Mouse (Mus musculus) MEL (cell line): ENCODE data around the gene Gpx3. TPM values are rescaled to one million over a fixed set of nuclear protein-coding genes. Genes with fewer than 3 reads are reported as not detected.

ENCODE experiments used
- DNase-seq: peaks from one replicate; pipeline ENCODE4 v3.0.0; 2011; ENCODE audit warnings: low read depth, low spot score
- H3K27ac ChIP-seq: 2 replicates; pipeline ENCODE4 v1.5.1; 2012; ENCODE audit warnings: low read depth, mild to moderate bottlenecking, control low read depth, low read length, moderate library complexity; ENCODE audit not compliant: control insufficient read depth
- H3K27me3 ChIP-seq, 2 experiments: fragments of 150-350 bp in 1 of 2; sonication (generic) in 1 of 2; 2 replicates each; pipeline ENCODE4 v1.6.1; 2012; ENCODE audit warnings: low read length in 2 of 2, mild to moderate bottlenecking in 2 of 2, improper control_type of control experiment in 1 of 2, moderate library complexity in 1 of 2; ENCODE audit not compliant: insufficient read depth in 2 of 2, control insufficient read depth in 1 of 2
- H3K36me3 ChIP-seq, 2 experiments: 2 replicates each; pipeline ENCODE4 v1.6.1; 2012 to 2014; ENCODE audit warnings: low read length in 2 of 2, improper control_type of control experiment in 1 of 2, inconsistent platforms in 1 of 2, mild to moderate bottlenecking in 1 of 2; ENCODE audit not compliant: insufficient read depth in 2 of 2, control insufficient read depth in 1 of 2
- H3K4me1 ChIP-seq, 2 experiments: fragments of 150-350 bp in 1 of 2; sonication (generic) in 1 of 2; 2 replicates each; pipeline ENCODE4 v1.6.1; 2012; ENCODE audit warnings: low read length in 2 of 2, improper control_type of control experiment in 1 of 2, mild to moderate bottlenecking in 1 of 2; ENCODE audit not compliant: insufficient read depth in 2 of 2, control insufficient read depth in 1 of 2
- H3K4me3 ChIP-seq, 2 experiments: fragments of 150-350 bp in 1 of 2; sonication (generic) in 1 of 2; 2 replicates each; pipeline ENCODE4 v1.5.1; 2012; ENCODE audit warnings: low read depth in 2 of 2, low read length in 2 of 2, mild to moderate bottlenecking in 2 of 2, moderate library complexity in 2 of 2, control low read depth in 1 of 2, improper control_type of control experiment in 1 of 2; ENCODE audit not compliant: control insufficient read depth in 1 of 2, insufficient read depth in 1 of 2
- H3K79me2 ChIP-seq: 2 replicates; pipeline ENCODE4 v1.6.1; 2012; ENCODE audit warnings: mild to moderate bottlenecking, low read length, moderate library complexity; ENCODE audit not compliant: control insufficient read depth, poor library complexity, insufficient read depth
- H3K9ac ChIP-seq: 2 replicates; pipeline ENCODE4 v1.6.1; 2012; ENCODE audit warnings: low read depth, mild to moderate bottlenecking, control low read depth, low read length, moderate library complexity; ENCODE audit not compliant: control insufficient read depth, poor library complexity, severe bottlenecking
- H3K9me3 ChIP-seq: fragments of 150-350 bp; sonication (generic); replicated peaks from 2 replicates; pipeline ENCODE4 v1.6.1; 2012; ENCODE audit warnings: mild to moderate bottlenecking, low read length, improper control_type of control experiment, moderate library complexity; ENCODE audit not compliant: insufficient read depth
- BHLHE40 ChIP-seq: IDR thresholded peaks from 2 replicates; pipeline ENCODE4 v1.6.1; 2012; ENCODE audit warnings: low read depth, mild to moderate bottlenecking, inconsistent platforms, low read length, improper control_type of control experiment, borderline replicate concordance
- CHD1 ChIP-seq: IDR thresholded peaks from 2 replicates; pipeline ENCODE4 v1.6.1; 2012; ENCODE audit warnings: low read depth, mild to moderate bottlenecking, inconsistent platforms, low read length, improper control_type of control experiment
- CHD2 ChIP-seq: IDR thresholded peaks from 2 replicates; pipeline ENCODE4 v1.6.1; 2011; ENCODE audit warnings: low read length, improper control_type of control experiment
- GABPA ChIP-seq: IDR thresholded peaks from 2 replicates; pipeline ENCODE4 v1.6.1; 2012; ENCODE audit warnings: low read depth, mild to moderate bottlenecking, inconsistent platforms, low read length, improper control_type of control experiment, moderate library complexity
- GATA1 ChIP-seq: IDR thresholded peaks from 2 replicates; pipeline ENCODE4 v1.6.1; 2011; ENCODE audit warnings: low read depth, low read length, improper control_type of control experiment
- JUND ChIP-seq: IDR thresholded peaks from 2 replicates; pipeline ENCODE4 v1.6.1; 2011; ENCODE audit warnings: low read depth, mild to moderate bottlenecking, improper control_type of control experiment, low read length
- KAT2A ChIP-seq: conservative IDR thresholded peaks from 2 replicates; pipeline ENCODE4 v1.6.1; 2012; ENCODE audit warnings: low read depth, low read length, improper control_type of control experiment, inconsistent platforms
- MXI1 ChIP-seq: IDR thresholded peaks from 2 replicates; pipeline ENCODE4 v1.6.1; 2011; ENCODE audit warnings: mild to moderate bottlenecking, low read depth, low read length, improper control_type of control experiment
- MYB ChIP-seq: IDR thresholded peaks from 2 replicates; pipeline ENCODE4 v1.6.1; 2011; ENCODE audit warnings: mild to moderate bottlenecking, low read depth, low read length, improper control_type of control experiment
- NELFE ChIP-seq: IDR thresholded peaks from 2 replicates; pipeline ENCODE4 v1.6.1; 2011; ENCODE audit warnings: low read depth, low read length, improper control_type of control experiment
- NRF1 ChIP-seq: IDR thresholded peaks from 2 replicates; pipeline ENCODE4 v1.6.1; 2014; ENCODE audit warnings: low read depth, mild to moderate bottlenecking, inconsistent platforms, low read length, improper control_type of control experiment, moderate library complexity; ENCODE audit not compliant: poor library complexity, insufficient read depth, severe bottlenecking
- POLR2A ChIP-seq, 2 experiments: IDR thresholded peaks; 2 replicates each; pipeline ENCODE4 v1.6.1; 2011 to 2012; ENCODE audit warnings: low read length in 2 of 2, mild to moderate bottlenecking in 2 of 2, control low read depth in 1 of 2, improper control_type of control experiment in 1 of 2, low read depth in 1 of 2, moderate library complexity in 1 of 2; ENCODE audit not compliant: control insufficient read depth in 1 of 2, insufficient read depth in 1 of 2, poor library complexity in 1 of 2
- POLR2AphosphoS5 ChIP-seq: IDR thresholded peaks from 2 replicates; pipeline ENCODE4 v1.6.1; 2012; ENCODE audit warnings: low read depth, borderline replicate concordance, mild to moderate bottlenecking, inconsistent platforms, low read length, moderate library complexity, mixed read lengths
- SIN3A ChIP-seq: IDR thresholded peaks from 2 replicates; pipeline ENCODE4 v1.6.1; 2012; ENCODE audit warnings: low read length, improper control_type of control experiment, inconsistent platforms
- UBTF ChIP-seq: IDR thresholded peaks from 2 replicates; pipeline ENCODE4 v1.6.1; 2012; ENCODE audit warnings: low read depth, mild to moderate bottlenecking, inconsistent platforms, low read length, improper control_type of control experiment, moderate library complexity, borderline replicate concordance; ENCODE audit not compliant: insufficient read depth
- USF2 ChIP-seq, 2 experiments: IDR thresholded peaks; 2 replicates each; pipeline ENCODE4 v1.6.1; 2011 to 2012; ENCODE audit warnings: improper control_type of control experiment in 2 of 2, low read length in 2 of 2, borderline replicate concordance in 1 of 2, inconsistent platforms in 1 of 2, low read depth in 1 of 2, mild to moderate bottlenecking in 1 of 2; ENCODE audit not compliant: insufficient read depth in 1 of 2
- ZKSCAN1 ChIP-seq: IDR thresholded peaks from 2 replicates; pipeline ENCODE4 v1.6.1; 2012; ENCODE audit warnings: low read depth, mild to moderate bottlenecking, inconsistent platforms, low read length, improper control_type of control experiment, moderate library complexity
- ZNF384 ChIP-seq: IDR thresholded peaks from 2 replicates; pipeline ENCODE4 v1.6.1; 2012; ENCODE audit warnings: low read depth, mild to moderate bottlenecking, inconsistent platforms, low read length, improper control_type of control experiment
- polyA plus RNA-seq, 2 experiments: library from polyadenylated mRNA; stranded (reverse) in 1 of 2; unstranded in 1 of 2; fragments of >175 nt in 1 of 2; fragments of >200 nt in 1 of 2; gene quantifications; 2 replicates each; pipeline versions ENCODE4 v1.2.1 to v1.2.4; 2012; ENCODE audit warnings: low replicate concordance in 2 of 2, low read depth in 1 of 2; ENCODE audit not compliant: insufficient read length in 2 of 2, insufficient read depth in 1 of 2, missing spikeins in 1 of 2
- total RNA-seq: library from RNA; depleted of rRNA; stranded (reverse); fragments of 300-350 nt; gene quantifications from 2 replicates; pipeline ENCODE4 v1.2.3, GENCODE M21; 2012

Gene Gpx3
- total and polyA plus RNA-seq, 3 experiments: 0.12 to 0.15 TPM; not detected in 1

GRCm38 (mm10) chr11:54920973-54921580, 18.8 kb downstream of the Gpx3 start:
- Histone ChIP-seq H3K9ac (no peak overlapping the region), H3K9me3 (no peaks in the 10 kb centered on the region), H3K36me3 (no peaks in the 10 kb centered on the region), H3K4me3 (no peak overlapping the region), H3K27me3 (no peaks in the 10 kb centered on the region), H3K79me2 (no peaks in the 10 kb centered on the region), H3K4me1 (no peaks in the 10 kb centered on the region), H3K27ac (no peak overlapping the region)
- no peak for DNase-seq
- TF ChIP-seq NRF1: no peak
- no peak for TF ChIP-seq BHLHE40
- TF ChIP-seq ZNF384: no peak
- no peak for TF ChIP-seq MXI1
- TF ChIP-seq MYB: no peak
- no peak for TF ChIP-seq USF2 (IDR thresholded peaks at IDR 0.05; ENCODE audit: borderline replicate concordance in 1 of 2, insufficient read depth in 1 of 2, low read depth in 1 of 2, low read length in 2 of 2)
- no peak for TF ChIP-seq CHD1
- TF ChIP-seq GATA1: no peak

GRCm38 (mm10) chr11:54921798-54922197, 19.5 kb downstream of the Gpx3 start:
- no peak overlapping the region for H3K27ac ChIP-seq
- no peaks in the 10 kb centered on the region for H3K9me3 ChIP-seq
- no peak overlapping the region for H3K9ac ChIP-seq
- H3K27me3 ChIP-seq: no peaks in the 10 kb centered on the region
- H3K4me1 ChIP-seq: no peaks in the 10 kb centered on the region
- H3K4me3 ChIP-seq: no peak overlapping the region
- no peak for DNase-seq
- no peaks in the 10 kb centered on the region for H3K79me2 ChIP-seq
- H3K36me3 ChIP-seq: no peaks in the 10 kb centered on the region
- TF ChIP-seq NELFE (no peak), UBTF (no peak), POLR2AphosphoS5 (no peak), CHD1 (no peak), JUND (no peak), KAT2A (no peak), GABPA (no peak), SIN3A (no peak), ZKSCAN1 (no peak), POLR2A (IDR thresholded peaks at IDR 0.05; ENCODE audit: control insufficient read depth in 1 of 2, insufficient read depth in 1 of 2, low read depth in 1 of 2, low read length in 2 of 2, poor library complexity in 1 of 2) (no peak), NRF1 (no peak), CHD2 (no peak)
